Mouse (Mus musculus) hindlimb bud, embryonic 11.5 days (tissue): Measurements from ENCODE around the gene Olfr786.

Source experiments
- DNase-seq: peaks from one replicate; pipeline ENCODE4 v3.0.0-alpha.2; 2012; ENCODE audit warnings: low read depth, low spot score; ENCODE audit errors: extremely low spot score

Olfr786 gene

DNA sequence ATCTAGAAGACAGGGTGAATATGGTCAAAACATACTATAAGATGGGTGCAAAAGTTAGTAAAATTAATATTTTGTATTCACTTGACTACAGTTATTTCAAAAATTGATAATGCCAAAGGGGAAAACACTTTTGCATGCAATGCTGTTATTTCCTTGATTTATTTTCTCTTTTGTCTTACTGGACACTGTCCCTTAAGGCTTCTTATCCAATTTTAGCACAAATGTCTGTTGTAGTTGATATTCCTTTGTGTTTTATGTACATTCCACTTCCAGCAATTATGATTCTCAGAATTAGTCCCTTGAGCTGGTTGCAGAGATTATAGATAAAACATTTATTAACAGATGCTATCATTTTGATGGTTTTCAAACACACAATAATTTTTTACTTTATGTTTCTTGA is at the start of gene Olfr786:
TSS of gene Olfr786 (plus strand) at position 301 of the 400 bp plus-strand sequence.
- no peak for DNase-seq

DNA sequence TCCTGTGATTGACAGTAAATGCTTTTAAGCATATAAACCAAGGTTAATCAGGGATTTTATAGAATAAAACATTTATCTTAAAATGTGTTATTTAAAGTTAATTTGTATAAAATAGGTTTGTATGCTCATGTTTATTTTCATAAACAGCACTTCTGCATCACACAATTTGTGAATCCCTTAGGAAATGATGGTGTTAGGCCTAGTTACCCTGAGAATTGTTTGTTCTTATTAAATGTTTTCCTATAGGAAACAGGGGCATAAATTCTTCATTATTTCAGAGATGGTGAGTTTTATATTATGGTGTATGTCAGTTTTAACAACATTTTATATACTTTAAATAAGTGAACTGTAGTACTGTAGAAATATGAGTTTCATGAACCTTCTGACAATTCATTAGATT is 43.3 kb upstream of the Olfr786 start, which contains the start of gene Olfr784:
TSS of gene Olfr784 (plus strand) at position 301 of the 400 bp plus-strand sequence.
- no peak for DNase-seq

- no peak for DNase-seq
Measured at GRCm38 (mm10) chr10:129400892-129401291, 26.2 kb upstream of the Olfr786 start.

- no peak for DNase-seq
Measured at GRCm38 (mm10) chr10:129405126-129405525, 22.0 kb upstream of the Olfr786 start, which contains the start of gene Olfr785. Gene Olfr785 (plus strand): TSS chr10:129405426.

GRCm38 (mm10) chr10:129461562-129461961 is 34.5 kb downstream of the Olfr786 start, which contains the start of gene Olfr787:
Gene Olfr787 (plus strand): TSS chr10:129461862.
- no peak for DNase-seq

- DNase-seq: no peak
Measured at GRCm38 (mm10) chr10:129470698-129471097, 43.6 kb downstream of the Olfr786 start, which contains the start of gene Olfr788. Gene Olfr788 (plus strand): TSS chr10:129470998.

DNA sequence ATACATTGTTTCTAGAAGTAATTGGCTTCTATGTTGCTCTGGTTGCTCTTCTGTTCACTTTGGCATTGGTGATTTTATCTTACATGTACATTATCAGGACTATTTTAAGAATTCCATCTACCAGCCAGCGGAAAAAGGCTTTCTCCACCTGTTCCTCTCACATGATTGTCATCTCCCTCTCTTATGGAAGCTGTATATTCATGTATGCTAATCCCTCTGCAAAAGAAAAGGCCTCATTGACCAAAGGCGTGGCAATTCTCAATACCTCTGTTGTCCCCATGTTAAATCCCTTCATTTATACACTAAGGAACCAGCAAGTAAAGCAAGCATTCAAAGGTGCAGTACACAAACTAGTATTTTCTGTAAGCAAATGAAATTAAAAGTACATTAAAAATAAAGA is 46.1 kb downstream of the Olfr786 start:
- DNase-seq: no peak

DNA sequence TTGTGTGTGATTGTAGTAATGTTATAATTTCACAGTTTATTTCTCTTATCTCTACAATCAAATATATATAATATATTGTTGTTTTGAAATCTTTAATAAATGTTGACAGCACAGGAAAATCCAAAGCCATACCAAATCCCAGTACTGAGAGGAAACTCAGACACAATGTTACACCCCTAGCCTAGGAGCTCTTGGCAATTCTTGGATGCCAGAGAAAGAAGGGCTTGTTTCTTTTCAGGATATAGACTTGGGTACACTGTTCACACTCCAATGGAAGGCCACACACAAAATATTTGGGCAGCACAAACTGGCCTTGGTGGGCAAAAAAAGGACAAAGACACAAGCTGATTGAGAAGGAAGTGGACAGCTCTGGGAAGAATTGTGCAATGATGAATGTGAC is 46.6 kb downstream of the Olfr786 start:
- DNase-seq: no peak

DNA sequence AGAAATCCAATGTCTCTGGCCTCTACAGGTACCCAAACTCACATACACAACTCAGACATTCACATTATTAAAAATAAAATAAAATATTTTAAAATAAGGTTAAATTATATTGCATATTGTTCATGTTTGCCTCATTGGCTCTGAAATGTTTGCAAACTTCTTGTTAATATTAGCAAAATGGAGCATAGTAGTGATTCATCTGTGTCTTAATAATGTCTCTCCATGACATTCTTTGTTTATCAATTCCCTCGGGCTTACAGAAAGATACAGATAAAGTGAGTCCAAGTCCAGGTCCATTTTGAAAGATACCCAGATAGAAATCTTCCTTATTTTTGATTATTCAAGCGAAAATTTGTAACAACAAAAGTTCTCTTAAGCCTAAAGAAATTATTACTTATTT is 57.3 kb downstream of the Olfr786 start, which contains the start of gene Olfr789:
TSS of gene Olfr789 (plus strand) at position 301 of the 400 bp plus-strand sequence.
- no peak for DNase-seq
